Mouse (Mus musculus) hindbrain, postnatal 0 days (tissue): ENCODE data around the gene Rnaseh2c. TPM values are rescaled to one million over a fixed set of nuclear protein-coding genes. Genes with fewer than 3 reads are reported as not detected.

Experiments used
- ATAC-seq: fragments of 200-750 bp; cut with Nextera tagmentation; 2 replicates; pipeline ENCODE4 v1.8.0; 2017; ENCODE audit warnings: mild to moderate bottlenecking, moderate TSS enrichment, moderate library complexity
- DNase-seq: peaks from one replicate; pipeline ENCODE4 v3.0.0-alpha.2; 2015; ENCODE audit warnings: low spot score
- H3K27ac ChIP-seq: fragments of 300-500 bp; sonication (generic); 2 replicates; pipeline ENCODE4 v1.5.1; 2014; ENCODE audit warnings: mild to moderate bottlenecking
- H3K27me3 ChIP-seq: fragments of 300-500 bp; sonication (generic); 2 replicates; pipeline ENCODE4 v1.6.1; 2014; ENCODE audit warnings: low read length, mixed read lengths; ENCODE audit not compliant: insufficient read depth
- H3K36me3 ChIP-seq: fragments of 300-500 bp; sonication (generic); 2 replicates; pipeline ENCODE4 v1.6.1; 2014; ENCODE audit warnings: low read length, mixed read lengths; ENCODE audit not compliant: insufficient read depth
- H3K4me1 ChIP-seq: fragments of 300-500 bp; sonication (generic); 2 replicates; pipeline ENCODE4 v1.6.1; 2014; ENCODE audit warnings: antibody characterized with exemption, low read length, mixed read lengths; ENCODE audit not compliant: insufficient read depth
- H3K4me2 ChIP-seq: fragments of 300-500 bp; sonication (generic); 2 replicates; pipeline ENCODE4 v1.6.1; 2014; ENCODE audit warnings: low read depth, mild to moderate bottlenecking, low read length, moderate library complexity, mixed read lengths
- H3K4me3 ChIP-seq: fragments of 300-500 bp; sonication (generic); 2 replicates; pipeline ENCODE4 v1.5.1; 2014; ENCODE audit warnings: low read length
- H3K9ac ChIP-seq: fragments of 300-500 bp; sonication (generic); replicated peaks from 2 replicates; pipeline ENCODE4 v1.6.1; 2014; ENCODE audit warnings: mild to moderate bottlenecking, low read length, moderate library complexity, mixed read lengths
- H3K9me3 ChIP-seq: fragments of 300-500 bp; sonication (generic); 2 replicates; pipeline ENCODE4 v1.6.1; 2016; ENCODE audit warnings: low read length, mixed read lengths
- CTCF ChIP-seq: IDR thresholded peaks from 2 replicates; pipeline ENCODE4 v1.5.1; 2016; ENCODE audit warnings: antibody characterized with exemption, control low read depth, low read depth
- WGBS: fragments of 180-500 bp; shearing (Covaris S2); extraction: QIAGEN DNeasy Blood & Tissue Kit; methylation state at CpG from one replicate; pipeline ENCODE4 v1.1.7; 2014; 5-methylcytosine and 5-hydroxymethylcytosine counted together
- polyA plus RNA-seq: library from polyadenylated mRNA; unstranded; fragments of >200 nt; fragmentation: Nextera tagmentation; extraction: Ambion mirVana; gene quantifications from 2 replicates; pipeline ENCODE4 v1.2.1, GENCODE M21; 2015
- total RNA-seq: library from RNA; depleted of rRNA; stranded (reverse); fragments of >200 nt; gene quantifications from 2 replicates; pipeline ENCODE4 v1.2.3, GENCODE M21; 2014

The Rnaseh2c gene
- total and polyA plus RNA-seq, 2 experiments from 2014 or later = 33.6 to 66.4 TPM

DNA sequence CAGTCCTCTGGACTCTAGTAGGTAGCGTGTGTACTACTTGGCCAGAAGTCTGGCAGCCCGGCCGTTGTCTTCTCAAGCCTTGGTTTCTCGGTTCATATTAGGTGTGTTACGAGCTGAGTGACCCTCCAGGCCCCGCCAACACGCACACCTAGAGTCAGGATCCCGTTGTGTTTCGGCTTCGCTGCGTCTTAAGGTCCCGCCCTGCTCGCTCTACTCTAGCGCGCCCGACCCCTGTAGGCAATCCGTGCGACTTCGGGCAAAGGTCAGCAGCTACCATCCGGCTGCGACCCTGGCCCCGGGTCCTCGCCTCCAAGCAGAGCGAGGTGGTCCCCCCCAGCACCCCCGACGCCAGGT is 34.5 kb upstream of the Rnaseh2c start:
- peaks cover 7% of the 10 kb centered on the region for H3K4me1 ChIP-seq
- no peak for TF ChIP-seq CTCF
- peak overlapping the region; percentile 95 for H3K4me2 ChIP-seq
- H3K27ac ChIP-seq = peak overlapping the region; percentile 90; the same call in 1 of the 2 replicates
- H3K27me3 ChIP-seq = peaks cover 11% of the 10 kb centered on the region; the same call in 1 of the 2 replicates
- peak overlapping the region; percentile 84 for H3K9ac ChIP-seq
- no peaks in the 10 kb centered on the region for H3K9me3 ChIP-seq
- H3K36me3 ChIP-seq = peaks cover 13% of the 10 kb centered on the region; the same call in 1 of the 2 replicates
- under 1% methylated on average over 26 of the region's 26 CpGs for WGBS
- DNase-seq = no peak
- H3K4me3 ChIP-seq = peak overlapping the region; percentile 79
- no peak; the same call in 1 of the 2 replicates for ATAC-seq

DNA sequence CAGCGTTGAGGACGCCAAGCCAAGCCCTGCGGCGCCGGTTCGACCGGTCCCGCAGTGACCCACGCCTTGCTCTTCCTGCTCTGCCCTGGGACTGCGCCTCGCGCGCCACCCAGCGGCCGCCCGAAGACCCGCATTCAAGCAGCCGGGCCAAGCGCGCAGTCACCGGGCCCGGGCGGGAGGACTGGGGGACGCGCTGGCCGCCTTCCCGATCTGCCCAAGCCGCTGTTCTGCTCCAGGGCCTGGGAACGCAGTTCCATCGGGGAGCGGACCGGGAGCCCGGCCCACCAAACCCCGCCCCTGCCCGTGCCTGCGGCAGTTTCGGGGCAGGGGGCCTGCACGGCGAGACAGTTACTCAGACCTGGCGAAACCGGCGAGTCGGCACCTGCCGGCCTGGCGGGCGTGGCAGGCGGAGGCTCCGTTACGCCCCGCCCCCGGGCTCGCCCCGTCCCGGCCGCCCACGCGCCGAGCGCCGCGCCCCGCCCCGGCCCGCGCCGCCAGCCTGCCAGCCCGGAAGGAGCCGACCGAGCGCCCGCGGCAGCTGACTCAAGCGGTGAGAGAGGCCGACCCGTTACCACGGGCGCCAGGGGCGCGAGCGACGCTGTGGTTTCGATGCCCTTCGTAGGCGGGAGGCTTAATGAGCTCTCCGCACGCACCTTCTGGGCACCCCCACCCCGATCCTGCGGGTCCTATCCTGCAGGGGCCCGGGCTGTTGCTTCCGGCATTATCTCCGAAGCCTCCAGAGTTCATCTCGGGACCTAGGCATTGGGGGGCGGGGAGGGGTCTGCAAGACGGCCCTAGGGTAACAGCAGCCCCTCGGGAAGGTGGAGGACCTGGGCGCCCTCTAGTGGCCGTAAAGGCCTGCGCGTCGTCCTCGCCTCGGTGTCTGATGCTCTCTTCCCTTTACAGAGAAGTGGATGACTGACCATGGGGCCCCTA is 33.9 kb upstream of the Rnaseh2c start, which contains the start of gene Ap5b1:
Gene Ap5b1 (plus strand): TSS at position 492 of the 936 bp plus-strand sequence.
- Histone ChIP-seq H3K9ac (peak within 1 kb of the TSS; percentile 84), H3K4me1 (peaks cover 7% of the 10 kb centered on the region), H3K4me2 (peak within 1 kb of the TSS; percentile 95), H3K27me3 (peaks cover 8% of the 10 kb centered on the region; the same call in 1 of the 2 replicates), H3K36me3 (peaks cover 13% of the 10 kb centered on the region; the same call in 1 of the 2 replicates), H3K4me3 (peak within 1 kb of the TSS; percentile 79), H3K9me3 (no peaks in the 10 kb centered on the region), H3K27ac (peak within 1 kb of the TSS; percentile 90)
- ATAC-seq (peak; percentile 92), DNase-seq (peak; percentile 92)
- TF ChIP-seq CTCF = peak; percentile 94
- under 1% methylated on average over 93 of the region's 102 CpGs for WGBS

DNA sequence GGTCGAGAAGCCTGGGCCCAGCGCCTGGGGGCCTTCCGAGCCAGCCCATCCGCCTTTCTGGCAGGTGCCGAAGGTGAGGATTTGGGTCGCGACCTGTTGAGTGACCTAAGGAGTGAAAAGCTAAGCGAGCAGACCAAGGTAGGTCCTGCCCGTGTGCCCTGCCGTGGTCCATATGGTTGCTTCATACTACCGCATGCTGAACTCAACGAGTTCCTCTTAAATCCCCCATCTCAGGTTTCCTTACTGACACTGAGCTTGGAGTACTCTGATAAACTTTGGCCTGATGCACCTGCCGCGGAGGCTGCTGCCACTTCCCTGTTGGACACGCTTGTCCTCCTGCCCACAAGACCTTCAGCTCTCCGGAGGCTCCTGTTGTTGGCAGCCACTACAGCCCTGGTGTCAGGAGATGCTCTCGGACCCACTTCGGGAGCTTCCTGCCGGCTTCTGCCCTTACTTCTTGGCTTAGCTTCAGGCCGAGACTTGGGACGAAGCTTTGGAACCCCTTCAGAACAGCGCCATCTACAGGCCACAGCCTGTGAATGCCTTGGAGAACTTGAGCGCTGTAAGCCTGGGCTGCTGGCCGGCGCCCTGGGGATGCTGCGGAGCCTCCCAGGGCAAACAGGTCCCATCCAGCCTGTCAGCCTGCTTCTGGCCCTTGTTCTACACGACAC is 33.1 kb upstream of the Rnaseh2c start:
- ATAC-seq = peak; percentile 27
- peak overlapping the region; percentile 90; the same call in 1 of the 2 replicates for H3K27ac ChIP-seq
- WGBS = 8% methylated on average over 27 of the region's 27 CpGs

DNA sequence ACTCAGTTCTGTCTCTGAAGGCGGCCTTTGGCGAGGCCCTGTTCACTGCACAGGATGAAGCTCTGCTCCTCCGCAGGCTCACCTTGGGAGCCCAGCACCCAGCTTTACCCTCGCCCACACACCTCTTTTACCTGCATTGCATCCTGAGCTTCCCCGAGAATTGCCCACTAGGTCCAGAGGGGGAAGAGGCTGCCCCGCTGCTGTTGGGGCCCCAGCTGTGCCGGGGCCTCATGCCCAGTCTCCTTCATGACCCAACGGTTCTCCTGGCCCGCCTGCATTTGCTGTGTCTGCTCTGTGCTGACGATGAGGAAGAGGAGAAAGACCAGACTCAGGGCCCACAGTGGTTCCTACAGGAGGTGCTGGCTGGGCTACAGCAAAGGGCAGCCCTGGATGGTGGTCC is 32.2 kb upstream of the Rnaseh2c start:
- no peak for TF ChIP-seq CTCF
- H3K36me3 ChIP-seq = peaks cover 13% of the 10 kb centered on the region; the same call in 1 of the 2 replicates
- WGBS = 83% methylated on average over 10 of the region's 10 CpGs
- H3K9me3 ChIP-seq = no peaks in the 10 kb centered on the region
- ATAC-seq (no peak), DNase-seq (no peak)
- no peak overlapping the region for H3K4me3 ChIP-seq
- H3K4me2 ChIP-seq = no peak overlapping the region
- H3K27me3 ChIP-seq = no peaks in the 10 kb centered on the region
- H3K27ac ChIP-seq = no peak overlapping the region
- no peak overlapping the region for H3K9ac ChIP-seq
- peaks cover 7% of the 10 kb centered on the region for H3K4me1 ChIP-seq

More for the DNA sequence above, 33.1 kb upstream of the Rnaseh2c start:
- Histone ChIP-seq H3K4me3 (peak overlapping the region; percentile 79), H3K36me3 (peaks cover 13% of the 10 kb centered on the region; the same call in 1 of the 2 replicates), H3K9ac (peak overlapping the region; percentile 84), H3K4me1 (peaks cover 7% of the 10 kb centered on the region), H3K4me2 (peak overlapping the region; percentile 95), H3K27me3 (peaks cover 7% of the 10 kb centered on the region; the same call in 1 of the 2 replicates), H3K9me3 (no peaks in the 10 kb centered on the region)
- DNase-seq = peak; percentile 95
- TF ChIP-seq CTCF = peak; percentile 94

DNA sequence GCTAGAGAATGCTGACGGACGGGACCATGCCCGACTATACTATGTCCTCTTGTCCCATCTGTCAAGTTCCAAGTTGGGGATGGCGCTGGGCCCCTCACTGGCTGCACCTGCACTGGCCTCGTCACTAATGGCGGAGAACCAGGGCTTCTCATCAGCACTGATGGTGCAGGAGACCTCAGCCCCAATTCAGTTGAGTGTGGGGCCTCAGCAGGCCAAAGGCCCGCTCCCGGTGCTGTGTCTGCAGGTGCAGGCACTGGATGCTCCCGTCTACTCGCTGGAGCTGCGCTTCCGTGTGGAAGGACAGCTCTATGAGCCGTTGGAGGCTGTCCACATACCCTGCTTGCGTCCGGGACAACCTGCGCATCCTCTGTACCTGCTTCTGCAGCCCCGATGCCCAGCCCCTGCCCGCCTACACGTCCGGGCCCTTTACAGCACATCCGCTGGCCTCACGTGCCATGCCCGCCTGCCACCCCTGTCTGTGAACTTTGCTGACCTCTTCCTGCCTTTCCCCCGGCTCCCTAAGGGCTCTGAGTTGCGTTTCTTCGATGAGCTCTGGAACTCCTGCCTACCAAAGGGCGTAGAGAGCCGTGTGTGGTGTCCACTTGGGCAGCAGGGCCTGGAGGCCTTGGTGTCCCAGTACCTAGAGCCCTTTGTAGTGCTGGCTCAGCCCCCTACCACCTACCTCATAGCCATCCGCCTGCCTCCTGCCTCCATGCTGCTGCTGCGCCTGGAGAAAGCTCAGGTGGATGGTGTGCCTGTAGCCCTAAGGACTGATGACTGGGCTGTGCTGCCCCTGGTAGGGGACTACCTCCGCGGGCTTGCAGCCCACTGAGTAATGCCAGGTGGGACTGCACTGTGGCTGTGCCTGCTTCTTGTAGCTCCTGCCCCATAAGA is 31.1 kb upstream of the Rnaseh2c start:
- Histone ChIP-seq H3K27ac (no peak overlapping the region), H3K36me3 (peaks cover 13% of the 10 kb centered on the region; the same call in 1 of the 2 replicates), H3K27me3 (no peaks in the 10 kb centered on the region), H3K9ac (no peak overlapping the region), H3K4me3 (no peak overlapping the region), H3K4me1 (peaks cover 7% of the 10 kb centered on the region), H3K9me3 (no peaks in the 10 kb centered on the region), H3K4me2 (no peak overlapping the region)
- WGBS = 86% methylated on average over 32 of the region's 32 CpGs
- DNase-seq (no peak), ATAC-seq (no peak)
- no peak for TF ChIP-seq CTCF

DNA sequence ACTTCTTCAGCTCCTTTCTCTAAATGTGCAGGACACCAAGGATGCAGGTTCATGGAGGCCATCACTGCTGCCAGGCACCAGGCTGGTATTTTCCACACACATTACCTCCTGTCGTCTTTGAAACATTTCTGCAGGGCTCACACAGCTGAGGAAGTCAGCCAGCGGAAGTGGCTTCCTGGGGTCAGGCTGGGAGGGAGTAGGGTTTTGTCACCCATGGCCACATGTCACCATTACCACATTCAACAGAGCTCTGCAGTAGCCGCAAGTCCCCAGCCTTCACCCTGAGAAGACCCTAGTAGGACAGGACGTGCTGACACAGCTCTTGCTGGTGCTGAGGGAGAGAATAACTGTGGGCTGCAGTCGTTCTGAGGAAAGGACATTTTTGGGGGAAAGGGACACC is 29.8 kb upstream of the Rnaseh2c start:
- Histone ChIP-seq H3K27me3 (no peaks in the 10 kb centered on the region), H3K9me3 (no peaks in the 10 kb centered on the region), H3K27ac (no peak overlapping the region), H3K4me1 (peaks cover 5% of the 10 kb centered on the region), H3K4me2 (no peak overlapping the region), H3K4me3 (no peak overlapping the region), H3K36me3 (peaks cover 13% of the 10 kb centered on the region; the same call in 1 of the 2 replicates), H3K9ac (no peak overlapping the region)
- no peak for TF ChIP-seq CTCF
- WGBS = 79% methylated on average over 5 of the region's 5 CpGs
- no peak for ATAC-seq
- DNase-seq = no peak
